Mouse (Mus musculus): ENCODE results near the gene Clcn2.

DNA sequence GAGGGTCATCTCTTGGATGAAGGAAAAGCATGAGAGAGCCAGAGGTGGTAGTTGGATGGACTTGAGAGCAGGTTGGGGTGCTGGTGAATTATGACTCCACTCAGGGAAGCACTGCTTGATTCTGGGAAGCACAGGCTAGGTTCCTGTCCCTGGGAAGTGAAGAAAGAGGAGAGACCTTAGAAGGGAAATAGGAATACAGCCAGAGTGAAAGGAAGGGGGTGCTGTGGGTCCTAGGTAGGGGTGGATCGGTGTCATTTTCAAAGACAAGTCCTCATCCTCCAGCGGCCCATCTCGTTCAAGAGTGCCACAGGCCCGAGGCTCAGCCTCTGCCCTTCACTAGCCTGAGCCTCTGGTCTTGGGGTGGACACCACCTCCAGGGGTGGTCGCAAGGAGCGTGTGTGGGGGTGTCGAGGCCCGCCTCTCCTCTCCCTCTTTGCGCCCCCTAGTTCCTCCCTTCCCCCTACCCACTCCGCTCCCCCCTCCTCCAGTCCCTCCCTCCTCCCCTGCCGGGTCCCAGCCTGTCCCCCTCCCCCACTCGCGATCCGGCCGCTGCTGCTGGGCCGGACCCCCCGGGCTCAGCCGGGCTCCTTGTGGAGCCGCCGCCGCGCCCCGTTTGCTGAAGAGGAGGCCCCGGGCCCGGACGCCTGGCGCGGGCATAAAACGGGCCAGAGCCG lies 14.8 kb upstream of the Clcn2 start:
- no peak for TF ChIP-seq GATA1 (IDR thresholded peaks at IDR 0.05; ENCODE audit: borderline replicate concordance, low read length)
- no peak for TF ChIP-seq FLI1 (IDR thresholded peaks at IDR 0.05; ENCODE audit: low read length)
